Mouse (Mus musculus) megakaryocyte progenitor cell, adult 5-6 weeks (primary cell): ENCODE data around the gene Aym1. TPM values are rescaled to one million over a fixed set of nuclear protein-coding genes. Genes with fewer than 3 reads are reported as not detected.
"Not testable (repeated sequence)": the region's sequence is repeated elsewhere in the genome, so short reads cannot be mapped to it uniquely, and the experiment has no call there.

Experiments used
- ATAC-seq: replicated peaks from 2 replicates; pipeline ENCODE4 v1.8.0; 2016; ENCODE audit warnings: mild to moderate bottlenecking, moderate TSS enrichment, inconsistent platforms; ENCODE audit not compliant: poor library complexity
- total RNA-seq, 2 experiments: library from RNA; stranded (forward) in 1 of 2; stranded (reverse) in 1 of 2; fragments of 157-497, 149-512 nt in 1 of 2; fragments of 200-1000 nt in 1 of 2; gene quantifications; 2 replicates each; pipeline versions ENCODE4 v1.2.3 to v1.2.4; 2015 to 2017

The Aym1 gene
- total RNA-seq, 2 experiments from 2014 or later = not detected

DNA sequence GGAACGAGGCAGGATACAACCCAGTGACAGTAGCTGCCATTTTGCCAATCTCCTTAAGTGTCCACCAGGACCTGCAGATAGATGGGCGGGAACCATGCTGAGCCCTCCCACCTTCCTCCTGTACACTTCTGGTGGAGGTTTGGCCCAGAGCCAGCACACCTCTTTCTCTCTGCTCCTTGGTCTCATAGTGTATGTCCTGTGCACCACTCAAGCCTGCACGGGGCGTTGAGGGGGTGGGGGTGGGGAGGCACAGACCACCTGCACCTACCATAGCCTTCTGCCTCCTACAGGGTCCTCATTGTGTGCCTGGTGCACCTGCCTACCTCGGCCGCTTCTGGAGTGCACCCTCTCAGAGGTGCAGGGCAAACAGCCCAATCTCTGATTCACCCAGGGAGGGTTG is 4.5 kb upstream of the Aym1 start:
- no peak for ATAC-seq

- ATAC-seq = no peak
Observed at GRCm38 (mm10) chr5:113354311-113354710, 2.8 kb upstream of the Aym1 start.

- no peak for ATAC-seq
Observed at GRCm38 (mm10) chr5:113357656-113358055, 562 bp downstream of the Aym1 start.

GRCm38 (mm10) chr5:113358833-113359232 is 1.7 kb downstream of the Aym1 start:
- ATAC-seq = no peak

DNA sequence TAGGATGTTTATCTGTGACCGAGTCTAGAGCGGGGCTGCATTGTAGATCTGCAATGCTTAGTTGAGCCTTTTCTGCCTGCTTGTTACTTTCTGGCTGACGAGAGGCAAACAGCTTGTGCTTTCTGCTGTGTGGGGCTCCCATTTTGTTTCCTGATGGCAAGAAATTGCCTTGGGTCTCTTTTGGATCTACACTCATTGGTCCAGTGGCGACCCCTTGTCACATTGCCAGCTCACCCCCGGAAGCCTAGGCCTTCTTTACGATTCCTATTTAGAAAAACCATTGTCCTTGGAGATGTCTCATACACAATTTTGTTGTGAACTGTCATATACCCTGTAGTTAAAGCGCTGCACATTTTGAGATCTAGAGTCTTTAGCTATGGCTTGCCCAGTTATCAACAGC is 4.2 kb downstream of the Aym1 start:
- ATAC-seq = no peak

DNA sequence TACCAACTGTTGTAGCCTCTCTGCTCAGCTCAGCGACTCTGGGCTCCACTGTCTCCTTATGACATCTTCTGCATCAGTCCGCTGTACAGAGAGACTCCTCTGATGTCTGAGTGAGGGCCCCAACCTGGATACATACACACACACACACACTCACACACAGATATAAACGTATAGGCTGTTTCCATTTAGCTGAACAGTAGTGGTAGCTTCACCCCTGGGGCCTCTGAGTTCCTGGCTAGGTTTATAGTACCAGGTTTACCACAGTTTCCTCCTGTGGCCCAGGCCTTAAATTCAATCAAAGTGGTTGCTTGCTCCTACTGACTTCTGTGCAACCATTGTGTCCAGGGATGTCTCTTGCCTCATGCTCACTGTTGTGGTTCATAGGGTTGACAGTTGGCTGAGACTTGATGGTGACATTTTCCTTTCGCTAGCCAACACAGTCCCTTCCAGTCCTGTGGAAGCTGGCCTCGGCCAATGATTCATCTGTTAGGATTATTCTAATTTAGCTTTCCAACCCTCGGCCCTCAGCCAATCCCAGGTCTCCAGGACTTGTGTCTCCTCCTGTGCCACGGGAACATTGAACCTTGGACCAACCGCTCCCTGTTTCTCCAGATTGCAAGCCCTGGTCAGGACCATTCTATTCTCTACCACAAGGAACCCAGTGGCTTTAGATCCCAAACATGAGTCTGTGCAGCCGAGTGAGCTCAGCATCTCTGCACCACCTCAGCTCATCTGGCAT is 5.3 kb downstream of the Aym1 start:
- no peak for ATAC-seq

DNA sequence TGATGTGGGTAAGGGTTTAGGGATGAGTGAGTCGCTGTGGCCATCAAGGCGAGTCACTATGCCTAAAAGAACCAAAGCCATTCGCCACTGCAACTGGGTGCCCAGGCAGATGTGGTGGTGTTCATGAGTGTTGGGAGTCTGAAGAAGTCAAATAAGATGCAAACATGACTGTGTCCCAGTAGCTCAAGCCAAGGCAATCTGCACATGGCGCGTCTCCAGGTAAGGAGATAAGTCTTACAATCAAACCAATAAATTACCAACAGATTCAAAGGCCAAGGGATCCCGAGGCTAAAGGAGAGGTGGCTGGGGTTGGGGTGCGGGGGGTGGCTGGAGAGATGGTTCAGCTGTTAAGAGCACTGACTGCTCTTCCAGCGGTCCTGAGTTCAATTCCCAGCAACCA is 6.1 kb downstream of the Aym1 start:
- no peak for ATAC-seq

DNA sequence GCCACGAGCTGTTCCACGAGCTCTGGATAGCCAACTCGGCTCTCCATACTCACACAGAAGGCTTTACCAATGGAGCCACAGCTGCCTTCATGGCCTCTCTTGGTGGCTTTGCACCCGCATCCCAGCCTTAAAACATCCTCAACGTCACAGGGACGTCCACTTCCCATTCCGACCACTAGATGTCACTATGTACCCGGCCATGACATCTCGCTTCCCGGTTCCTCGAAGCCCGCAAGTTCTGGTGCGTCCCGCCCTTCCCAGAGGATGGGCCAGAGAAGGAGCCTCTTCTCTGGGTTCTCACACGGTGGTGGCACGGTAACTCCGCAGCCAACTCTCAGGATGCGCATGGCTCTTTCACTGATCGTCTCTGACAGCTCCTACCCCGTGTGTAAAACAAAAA is 8.8 kb downstream of the Aym1 start:
- ATAC-seq = peak; percentile 83

- ATAC-seq = not testable (repeated sequence)
Observed at GRCm38 (mm10) chr5:113367726-113368125, 10.6 kb downstream of the Aym1 start.

DNA sequence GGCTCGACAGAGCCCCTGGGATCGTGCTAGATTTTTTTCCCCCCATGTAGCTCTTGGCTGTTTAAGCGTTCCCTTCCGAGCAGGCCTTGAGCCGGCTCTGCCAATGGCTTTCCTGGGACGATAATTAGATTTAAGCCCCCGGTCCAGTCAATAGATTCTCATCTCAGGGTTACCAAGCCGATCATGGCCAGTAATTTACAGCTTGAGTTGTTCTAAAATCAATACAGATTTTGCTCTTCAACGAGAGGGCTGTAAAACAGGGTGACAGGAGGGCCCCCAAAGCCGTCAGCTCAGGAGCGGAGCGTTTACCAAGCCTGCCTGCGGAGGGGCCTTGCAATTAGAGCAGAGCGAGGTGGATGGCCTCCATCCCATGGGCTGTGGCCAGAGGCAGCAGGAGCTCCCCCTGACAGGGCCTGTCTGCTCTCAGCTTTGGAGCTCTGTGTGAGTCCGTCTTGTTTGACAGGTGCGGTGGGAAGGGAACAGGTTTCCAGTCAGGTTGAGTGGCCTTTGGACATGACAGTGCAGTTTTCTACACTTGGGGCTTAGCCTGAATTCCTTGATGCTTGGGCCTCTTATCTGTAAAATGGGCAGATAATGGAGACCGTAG is 12.3 kb downstream of the Aym1 start:
- ATAC-seq = no peak

- no peak for ATAC-seq
Observed at GRCm38 (mm10) chr5:113372449-113372848, 15.4 kb downstream of the Aym1 start.

DNA sequence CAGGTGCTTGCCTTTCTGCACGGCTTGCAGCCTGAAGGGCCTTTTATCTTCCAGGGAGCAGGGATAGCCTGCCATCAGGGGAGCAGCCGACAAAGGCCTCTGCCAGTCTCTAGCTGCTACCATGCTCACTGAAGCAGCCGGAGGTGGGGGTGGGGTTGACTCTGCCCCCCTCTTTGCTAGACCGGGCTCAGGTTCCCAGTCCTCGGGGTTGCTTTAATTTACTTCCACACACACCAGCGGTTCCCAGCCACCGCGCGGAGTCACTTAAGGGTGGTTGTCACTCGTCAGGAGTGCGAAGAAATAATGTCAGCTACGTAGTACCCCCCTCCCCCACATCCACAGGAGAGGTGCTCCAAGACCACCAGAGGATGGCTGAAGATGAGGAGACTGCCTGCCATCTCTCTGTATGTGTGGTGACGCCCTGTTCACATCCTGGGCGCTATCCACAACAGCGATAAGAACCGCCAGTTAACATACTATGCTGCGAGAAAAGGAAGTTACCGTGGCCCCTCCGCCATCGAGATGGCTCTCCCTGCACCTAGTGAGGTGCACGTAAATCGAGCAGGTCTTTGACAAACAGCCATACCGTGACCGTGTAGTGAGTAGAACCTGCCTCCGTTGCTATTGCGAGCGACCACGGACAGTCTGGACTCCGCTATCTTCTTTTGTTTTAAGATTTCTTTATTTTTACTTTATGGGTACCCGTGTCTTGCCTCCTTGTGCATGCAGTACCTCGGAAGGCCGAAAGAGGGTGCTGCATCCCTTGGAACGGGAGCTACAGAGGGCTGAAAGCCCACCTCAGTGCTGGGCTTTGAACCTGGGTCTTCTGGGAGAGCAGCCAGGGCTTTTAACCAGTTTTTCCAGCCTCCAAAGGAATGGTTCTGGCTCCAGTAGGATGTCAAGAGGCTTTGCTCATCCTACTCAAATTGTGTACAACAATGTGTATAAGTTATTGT is 16.2 kb downstream of the Aym1 start:
- 0 out of 2 replicates have a peak, but pooled peaks have one; percentile 48 for ATAC-seq

DNA sequence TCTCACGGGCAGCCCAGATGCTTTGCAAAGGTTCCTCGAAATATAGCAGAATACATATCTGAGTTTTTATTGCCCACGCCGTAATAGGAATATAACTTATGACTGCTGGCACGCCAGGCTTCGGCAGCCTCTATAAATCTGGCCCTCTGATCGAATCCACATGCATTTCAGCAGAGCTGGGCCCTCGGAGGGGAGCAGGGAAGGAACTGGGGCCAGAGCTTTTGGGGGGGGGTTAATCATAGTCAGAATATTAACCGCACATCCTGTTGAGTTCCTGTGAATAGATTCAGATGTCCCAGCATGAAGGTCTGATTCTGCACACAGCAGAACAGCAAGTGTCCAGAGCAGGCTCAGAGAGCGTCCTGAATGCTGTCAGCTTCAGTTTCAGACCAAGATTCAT is 17.2 kb downstream of the Aym1 start:
- ATAC-seq = no peak

- 0 out of 2 replicates have a peak, but pooled peaks have one; percentile 39 for ATAC-seq
Observed at GRCm38 (mm10) chr5:113375783-113376182, 18.7 kb downstream of the Aym1 start.

GRCm38 (mm10) chr5:113376292-113376691 is 19.2 kb downstream of the Aym1 start:
- no peak for ATAC-seq

DNA sequence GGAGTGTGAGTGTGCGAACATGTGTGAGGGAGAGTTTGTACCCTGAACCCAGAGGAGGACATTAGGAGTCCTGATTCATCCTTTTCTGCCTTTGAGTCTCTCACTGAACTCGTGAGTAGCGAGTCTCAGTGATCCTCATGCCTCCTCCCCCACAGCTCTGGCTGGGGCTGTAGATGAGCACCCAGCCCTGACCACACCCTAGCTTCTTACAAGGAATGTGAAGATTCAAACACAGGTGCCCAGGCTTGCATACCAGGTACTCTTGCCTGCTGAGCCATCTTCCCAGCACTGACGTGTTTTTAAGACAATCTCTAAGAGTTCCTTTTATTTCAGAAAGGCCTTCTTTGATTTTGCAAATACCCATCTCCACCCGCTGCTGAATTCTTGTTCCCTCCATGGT is 22.3 kb downstream of the Aym1 start:
- ATAC-seq = no peak

DNA sequence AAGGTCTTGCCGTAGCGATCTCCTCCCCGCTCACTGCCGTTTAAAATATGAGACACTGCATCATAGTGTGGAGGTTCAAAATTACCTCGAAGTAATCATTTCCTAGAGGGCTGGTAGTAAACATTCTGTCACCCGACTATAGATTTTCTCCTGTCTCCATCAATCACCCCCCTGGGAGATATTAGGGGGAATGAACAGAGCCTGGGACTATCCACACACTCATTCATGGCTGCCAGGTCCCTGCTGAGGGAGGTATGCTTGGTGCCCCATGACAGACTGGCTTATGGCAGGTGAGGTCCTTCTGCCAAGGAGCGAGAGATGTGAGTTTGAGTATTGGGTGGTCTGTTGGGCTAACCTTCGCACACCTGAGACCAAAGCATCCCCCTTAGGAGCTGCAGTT is 23.5 kb downstream of the Aym1 start:
- no peak for ATAC-seq

DNA sequence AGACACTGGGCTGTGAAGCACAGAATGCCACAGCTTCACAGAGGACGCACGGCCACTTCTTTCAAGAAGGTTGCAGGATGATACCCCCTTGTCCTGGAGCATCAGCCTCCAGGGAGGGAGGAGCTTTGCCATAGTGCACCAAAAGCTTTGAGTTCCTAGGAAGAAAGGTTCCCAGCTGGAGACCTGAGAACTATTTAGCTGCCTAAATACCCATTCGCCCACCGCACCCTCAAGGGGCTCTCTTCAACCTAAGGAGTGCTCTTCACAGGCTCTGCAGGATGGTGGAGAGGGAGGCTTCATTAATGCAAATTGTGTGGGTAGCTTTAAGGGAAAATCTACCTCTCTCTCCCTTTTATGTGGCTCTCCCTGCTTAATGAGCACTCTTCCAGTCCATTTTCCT is 25.5 kb downstream of the Aym1 start:
- ATAC-seq = no peak

DNA sequence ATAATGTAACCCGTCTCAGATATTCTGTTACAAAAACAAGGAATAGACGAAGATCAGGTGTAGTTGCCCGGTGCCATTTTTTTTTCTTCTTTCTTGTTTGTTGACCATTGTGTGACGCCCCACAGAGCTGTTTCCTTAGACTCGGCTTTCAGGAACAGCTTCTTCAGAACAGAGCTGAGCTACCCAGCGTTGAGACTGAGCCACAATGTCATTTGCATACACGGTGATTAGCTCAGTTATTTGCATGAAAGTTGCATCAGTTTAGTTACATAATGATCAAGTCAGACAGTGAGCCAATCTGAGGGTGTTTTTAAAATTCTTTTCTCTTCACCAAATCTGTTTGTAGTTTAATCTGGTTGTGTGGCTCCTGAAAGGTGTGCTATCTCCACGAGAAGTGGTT is 36.7 kb downstream of the Aym1 start:
- ATAC-seq = no peak

GRCm38 (mm10) chr5:113396286-113396934 is 39.3 kb downstream of the Aym1 start:
- ATAC-seq = no peak
